Mouse (Mus musculus): ENCODE results near the gene Ccdc51. TPM values are rescaled to one million over a fixed set of nuclear protein-coding genes. Genes with fewer than 3 reads are reported as not detected.

The Ccdc51 gene
- polyA plus RNA-seq (2015; fragmentation: Nextera tagmentation; extraction: Ambion mirVana) = 12.9 and 13.8 TPM in 2 replicates

GRCm38 (mm10) chr9:109082124-109082800 is at the start of gene Ccdc51, which contains the start of gene Tma7:
Gene Ccdc51, plus strand, starts transcription at chr9:109082493.
Gene Tma7, minus strand, starts transcription at chr9:109082587.
- Histone ChIP-seq H3K27ac (peak within 1 kb of the TSS; percentile 75), H3K4me2 (ENCODE audit: low read length) (peak within 1 kb of the TSS; percentile 66), H3K36me3 (ENCODE audit: insufficient read depth, low read length) (0 out of 2 replicates have a peak, but pooled peaks cover 8% of the 10 kb centered on the region), H3K9me3 (replicated peaks; ENCODE audit: low read length) (no peaks in the 10 kb centered on the region), H3K9ac (ENCODE audit: low read depth, low read length) (peak within 1 kb of the TSS; percentile 78), H3K4me3 (replicated peaks; ENCODE audit: low read depth, low read length) (peak within 1 kb of the TSS; percentile 67), H3K4me1 (replicated peaks; ENCODE audit: insufficient read depth, low read length) (peaks cover 17% of the 10 kb centered on the region; the same call in 1 of the 2 replicates), H3K27me3 (ENCODE audit: insufficient read depth, low read length) (no peaks in the 10 kb centered on the region)
- DNase-seq (ENCODE audit: low spot score) (peak; percentile 94), ATAC-seq (replicated peaks; ENCODE audit: low FRiP score, low read depth) (peak; percentile 96)
- WGBS = under 1% methylated on average over 37 of the region's 37 CpGs
- TF ChIP-seq CTCF (IDR thresholded peaks at IDR 0.05; ENCODE audit: low read depth) = no peak

GRCm38 (mm10) chr9:109038086-109038895 is 44.0 kb upstream of the Ccdc51 start, which contains the start of gene Shisa5:
Gene Shisa5, plus strand, starts transcription at chr9:109038565.
- H3K9ac ChIP-seq (ENCODE audit: low read depth, low read length) = peak within 1 kb of the TSS; percentile 84
- H3K27ac ChIP-seq = peak within 1 kb of the TSS; percentile 92
- H3K4me1 ChIP-seq (replicated peaks; ENCODE audit: insufficient read depth, low read length) = peaks cover 25% of the 10 kb centered on the region
- WGBS = under 1% methylated on average over 40 of the region's 40 CpGs
- no peak for TF ChIP-seq CTCF (IDR thresholded peaks at IDR 0.05; ENCODE audit: low read depth)
- H3K36me3 ChIP-seq (ENCODE audit: insufficient read depth, low read length) = no peaks in the 10 kb centered on the region
- no peaks in the 10 kb centered on the region for H3K9me3 ChIP-seq (replicated peaks; ENCODE audit: low read length)
- no peaks in the 10 kb centered on the region for H3K27me3 ChIP-seq (ENCODE audit: insufficient read depth, low read length)
- ATAC-seq (replicated peaks; ENCODE audit: low FRiP score, low read depth) (peak; percentile 85), DNase-seq (ENCODE audit: low spot score) (peak; percentile 84)
- peak within 1 kb of the TSS; percentile 65 for H3K4me3 ChIP-seq (replicated peaks; ENCODE audit: low read depth, low read length)
- H3K4me2 ChIP-seq (ENCODE audit: low read length) = peak within 1 kb of the TSS; percentile 85

- no peaks in the 10 kb centered on the region for H3K9me3 ChIP-seq (replicated peaks; ENCODE audit: low read length)
- H3K4me1 ChIP-seq (replicated peaks; ENCODE audit: insufficient read depth, low read length) = peaks cover 25% of the 10 kb centered on the region
- ATAC-seq (replicated peaks; ENCODE audit: low FRiP score, low read depth) (no peak; the same call in 1 of the 2 replicates), DNase-seq (ENCODE audit: low spot score) (peak; percentile 64)
- no peak for TF ChIP-seq CTCF (IDR thresholded peaks at IDR 0.05; ENCODE audit: low read depth)
- H3K9ac ChIP-seq (ENCODE audit: low read depth, low read length) = peak overlapping the region; percentile 84
- peak overlapping the region; percentile 92 for H3K27ac ChIP-seq
- no peaks in the 10 kb centered on the region for H3K36me3 ChIP-seq (ENCODE audit: insufficient read depth, low read length)
- H3K4me2 ChIP-seq (ENCODE audit: low read length) = peak overlapping the region; percentile 85
- 16% methylated on average over 8 of the region's 8 CpGs for WGBS
- H3K4me3 ChIP-seq (replicated peaks; ENCODE audit: low read depth, low read length) = peak overlapping the region; percentile 65
- H3K27me3 ChIP-seq (ENCODE audit: insufficient read depth, low read length) = no peaks in the 10 kb centered on the region
Observed at GRCm38 (mm10) chr9:109038901-109039364, 43.4 kb upstream of the Ccdc51 start.

GRCm38 (mm10) chr9:109039681-109040080 is 42.6 kb upstream of the Ccdc51 start:
- Histone ChIP-seq H3K4me3 (replicated peaks; ENCODE audit: low read depth, low read length) (peak overlapping the region; percentile 65), H3K9ac (ENCODE audit: low read depth, low read length) (peak overlapping the region; percentile 5; the same call in 1 of the 2 replicates), H3K27ac (0 out of 2 replicates have a peak overlapping the region, but pooled peaks have one; percentile 92), H3K4me2 (ENCODE audit: low read length) (peak overlapping the region; percentile 85), H3K27me3 (ENCODE audit: insufficient read depth, low read length) (no peaks in the 10 kb centered on the region), H3K4me1 (replicated peaks; ENCODE audit: insufficient read depth, low read length) (peaks cover 25% of the 10 kb centered on the region), H3K36me3 (ENCODE audit: insufficient read depth, low read length) (peaks cover 3% of the 10 kb centered on the region; the same call in 1 of the 2 replicates), H3K9me3 (replicated peaks; ENCODE audit: low read length) (no peaks in the 10 kb centered on the region)
- 76% methylated on average over 4 of the region's 4 CpGs for WGBS
- TF ChIP-seq CTCF (IDR thresholded peaks at IDR 0.05; ENCODE audit: low read depth) = no peak
- DNase-seq (ENCODE audit: low spot score) = no peak
- ATAC-seq (replicated peaks; ENCODE audit: low FRiP score, low read depth) = no peak

GRCm38 (mm10) chr9:109040216-109040615 is 42.1 kb upstream of the Ccdc51 start:
- Histone ChIP-seq H3K9ac (ENCODE audit: low read depth, low read length) (no peak overlapping the region; the same call in 1 of the 2 replicates), H3K4me1 (replicated peaks; ENCODE audit: insufficient read depth, low read length) (peaks cover 25% of the 10 kb centered on the region), H3K9me3 (replicated peaks; ENCODE audit: low read length) (no peaks in the 10 kb centered on the region), H3K4me3 (replicated peaks; ENCODE audit: low read depth, low read length) (peak overlapping the region; percentile 65; the same call in 1 of the 2 replicates), H3K36me3 (ENCODE audit: insufficient read depth, low read length) (peaks cover 3% of the 10 kb centered on the region; the same call in 1 of the 2 replicates), H3K27ac (peak overlapping the region; percentile 50; the same call in 1 of the 2 replicates), H3K27me3 (ENCODE audit: insufficient read depth, low read length) (no peaks in the 10 kb centered on the region), H3K4me2 (ENCODE audit: low read length) (peak overlapping the region; percentile 85)
- ATAC-seq (replicated peaks; ENCODE audit: low FRiP score, low read depth) (no peak), DNase-seq (ENCODE audit: low spot score) (no peak)
- TF ChIP-seq CTCF (IDR thresholded peaks at IDR 0.05; ENCODE audit: low read depth) = no peak
- WGBS = 74% methylated on average over 8 of the region's 8 CpGs

DNA sequence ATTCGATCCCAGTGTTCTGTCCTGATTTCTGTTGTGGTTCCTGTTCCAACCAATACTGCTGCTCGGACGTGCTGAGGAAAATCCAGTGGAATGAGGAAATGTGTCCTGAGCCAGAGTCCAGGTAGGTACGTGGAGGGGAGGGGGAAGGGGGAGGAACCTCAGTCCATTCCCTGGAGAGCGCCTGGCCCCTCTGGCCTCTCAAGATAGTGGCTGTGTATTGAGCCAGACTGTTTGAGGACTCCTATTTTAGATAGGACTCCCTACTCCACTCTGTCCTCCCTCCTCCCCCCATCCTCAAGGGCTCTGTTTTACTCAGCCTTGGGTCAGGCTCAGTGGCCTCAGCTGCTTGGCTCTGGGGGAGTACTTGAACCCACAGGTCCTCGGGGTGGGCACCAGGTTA is 41.4 kb upstream of the Ccdc51 start:
- TF ChIP-seq CTCF (IDR thresholded peaks at IDR 0.05; ENCODE audit: low read depth) = no peak
- no peak overlapping the region for H3K4me3 ChIP-seq (replicated peaks; ENCODE audit: low read depth, low read length)
- ATAC-seq (replicated peaks; ENCODE audit: low FRiP score, low read depth) = peak; percentile 48
- H3K27ac ChIP-seq = peak overlapping the region; percentile 50; the same call in 1 of the 2 replicates
- H3K27me3 ChIP-seq (ENCODE audit: insufficient read depth, low read length) = no peaks in the 10 kb centered on the region
- DNase-seq (ENCODE audit: low spot score) = no peak
- H3K9ac ChIP-seq (ENCODE audit: low read depth, low read length) = no peak overlapping the region
- peaks cover 3% of the 10 kb centered on the region; the same call in 1 of the 2 replicates for H3K36me3 ChIP-seq (ENCODE audit: insufficient read depth, low read length)
- WGBS = 57% methylated on average over 6 of the region's 6 CpGs
- H3K4me2 ChIP-seq (ENCODE audit: low read length) = peak overlapping the region; percentile 85
- no peaks in the 10 kb centered on the region for H3K9me3 ChIP-seq (replicated peaks; ENCODE audit: low read length)
- peaks cover 25% of the 10 kb centered on the region for H3K4me1 ChIP-seq (replicated peaks; ENCODE audit: insufficient read depth, low read length)

Data from kidney, postnatal 0 days (tissue).